Mouse (Mus musculus) G1E (cell line): ENCODE measurements around the gene Serp2.

ENCODE experiments used
- CTCF ChIP-seq: IDR thresholded peaks from 2 replicates; pipeline ENCODE4 v1.5.1; 2012; ENCODE audit warnings: low read depth, low read length, inconsistent platforms, mixed read lengths
- GATA1 ChIP-seq: IDR thresholded peaks from 2 replicates; pipeline ENCODE4 v1.6.1; 2012; ENCODE audit warnings: borderline replicate concordance, low read length, inconsistent platforms, mixed read lengths
- GATA2 ChIP-seq: IDR thresholded peaks from 2 replicates; pipeline ENCODE4 v1.6.1; 2012; ENCODE audit warnings: low read depth, low read length, inconsistent platforms, borderline replicate concordance
- TAL1 ChIP-seq: conservative IDR thresholded peaks from 2 replicates; pipeline ENCODE4 v1.6.1; 2012; ENCODE audit warnings: low read depth, low read length, inconsistent platforms, mixed read lengths

DNA sequence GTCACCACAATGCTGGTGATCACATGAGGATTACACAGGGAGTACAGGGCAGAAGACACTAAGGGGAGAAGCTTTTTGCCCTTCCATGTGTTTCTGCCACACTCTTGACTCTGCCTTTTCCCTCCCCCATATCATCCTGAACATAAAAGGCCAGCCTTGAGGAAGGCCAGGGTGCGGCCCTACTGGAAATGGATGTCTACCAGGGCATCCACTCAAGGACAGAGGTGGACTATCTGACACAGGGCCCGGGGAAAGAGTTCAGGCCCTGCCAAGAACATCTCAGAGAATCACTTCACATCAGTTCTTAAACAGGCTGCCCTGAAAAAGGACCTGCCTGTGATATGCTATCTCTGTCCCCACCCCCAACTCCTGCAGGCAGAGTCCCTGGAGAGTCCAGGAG, 15.3 kb downstream of the Serp2 start:
- TF ChIP-seq CTCF: no peak
- TF ChIP-seq GATA1: no peak
- no peak for TF ChIP-seq GATA2
- TF ChIP-seq TAL1: no peak
